ENCODE assay signal across 10 mouse cellular contexts in the genomic region with DNA sequence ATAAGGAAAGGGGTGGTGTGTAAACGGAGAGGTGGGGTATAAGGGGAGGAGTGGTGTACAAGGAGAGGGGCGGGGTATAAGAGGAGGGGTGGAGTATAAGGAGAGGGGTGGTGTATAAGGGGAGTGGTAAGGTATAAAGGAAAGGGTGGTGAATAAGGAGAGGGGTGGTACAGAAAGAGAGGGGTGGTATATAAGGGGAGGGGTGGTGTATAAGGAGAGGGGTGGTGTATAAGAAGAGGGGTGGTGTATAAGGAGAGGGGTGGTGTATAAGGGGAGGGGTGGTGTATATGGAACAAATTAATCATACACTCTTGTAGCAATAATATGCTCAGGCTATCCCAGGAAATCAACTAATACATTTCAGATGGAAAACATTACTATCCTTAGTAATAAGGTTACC. TPM values are rescaled to one million over a fixed set of nuclear protein-coding genes. Genes with fewer than 3 reads are reported as not detected.
DNase-seq lines count a peak whose midpoint lies in the region; ATAC-seq lines count a peak whose summit lies in the region.
"Had no signal": no experiment of that assay in that cellular context is flagged by ENCODE, and none has a peak within 500 bp of the region (broad histone marks: within the 10 kb centered on the region; RNA-seq: fewer than 3 reads in every experiment).

No protein-coding gene starts in this region.

- peak; percentile 100 for ATAC-seq in heart, embryonic 11.5 days (replicated peaks; ENCODE audit: insufficient number of reproducible peaks, low FRiP score, low TSS enrichment)
- peak; percentile 100 for ATAC-seq in hindbrain, embryonic 12.5 days (ENCODE audit: low FRiP score)
- peak; percentile 99 for ATAC-seq in midbrain, embryonic 13.5 days

- no peaks in the 10 kb centered on the region for H3K4me1 ChIP-seq in heart, embryonic 11.5 days (ENCODE audit: control insufficient read depth, insufficient read depth, low read length)
- H3K4me1 ChIP-seq in hindbrain, embryonic 12.5 days = no peaks in the 10 kb centered on the region
- no peaks in the 10 kb centered on the region for H3K4me1 ChIP-seq in midbrain, embryonic 13.5 days (replicated peaks)

- H3K4me3 ChIP-seq in heart, embryonic 11.5 days (ENCODE audit: low read depth, low read length) = no peak overlapping the region
- no peak overlapping the region for H3K4me3 ChIP-seq in hindbrain, embryonic 12.5 days
- H3K4me3 ChIP-seq in midbrain, embryonic 13.5 days (replicated peaks) = no peak overlapping the region
- H3K4me3 ChIP-seq: myocyte had no signal

- no peaks in the 10 kb centered on the region for H3K27me3 ChIP-seq in heart, embryonic 11.5 days (ENCODE audit: control insufficient read depth, insufficient read depth, low read length)
- H3K27me3 ChIP-seq in hindbrain, embryonic 12.5 days = no peaks in the 10 kb centered on the region
- H3K27me3 ChIP-seq in midbrain, embryonic 13.5 days = no peaks in the 10 kb centered on the region

- no peak overlapping the region for H3K9ac ChIP-seq in heart, embryonic 11.5 days (ENCODE audit: low read depth, low read length)
- H3K9ac ChIP-seq in hindbrain, embryonic 12.5 days = no peak overlapping the region
- no peak overlapping the region for H3K9ac ChIP-seq in midbrain, embryonic 13.5 days (replicated peaks)

- no peaks in the 10 kb centered on the region for H3K9me3 ChIP-seq in heart, embryonic 11.5 days (replicated peaks; ENCODE audit: control insufficient read depth, low read length)
- no peaks in the 10 kb centered on the region for H3K9me3 ChIP-seq in hindbrain, embryonic 12.5 days (replicated peaks)
- no peaks in the 10 kb centered on the region for H3K9me3 ChIP-seq in midbrain, embryonic 13.5 days

- H3K27ac ChIP-seq in heart, embryonic 11.5 days (ENCODE audit: low read depth, low read length) = no peak overlapping the region
- H3K27ac ChIP-seq in hindbrain, embryonic 12.5 days = no peak overlapping the region
- H3K27ac ChIP-seq in midbrain, embryonic 13.5 days = no peak overlapping the region

- WGBS in heart, embryonic 11.5 days (ENCODE audit: insufficient replicate concordance) = 37% methylated on average over 2 of the region's 2 CpGs
- 49% methylated on average over 2 of the region's 2 CpGs for WGBS in hindbrain, embryonic 12.5 days
- 37% methylated on average over 2 of the region's 2 CpGs for WGBS in midbrain, embryonic 13.5 days

- intact Hi-C loops in heart, postnatal 10 days (cut with DNase I) = no loop called here
- intact Hi-C loops in left cerebral cortex, postnatal 14 days (cut with DNase I) = no loop called here

- no peak for DNase-seq in heart, postnatal 10 days
- peak; percentile 34 for DNase-seq in ES-CJ7 (ENCODE audit: low read depth, low spot score)
- DNase-seq in left cerebral cortex, postnatal 14 days (ENCODE audit: low spot score in 2 of 2) = no peak
- no peak for DNase-seq in kidney, adult 18-20 months
- no peak for DNase-seq in spleen, postnatal 4 days (ENCODE audit: low spot score in 2 of 2)
- DNase-seq: cerebellum, adult 11 months had no signal

- H3K4me2 ChIP-seq in heart, embryonic 11.5 days = no peak overlapping the region
- H3K4me2 ChIP-seq in hindbrain, embryonic 12.5 days (replicated peaks) = no peak overlapping the region
- H3K4me2 ChIP-seq in midbrain, embryonic 13.5 days (replicated peaks) = no peak overlapping the region

- H3K36me3 ChIP-seq in heart, embryonic 11.5 days (ENCODE audit: control insufficient read depth, insufficient read depth, low read length) = no peaks in the 10 kb centered on the region
- H3K36me3 ChIP-seq in hindbrain, embryonic 12.5 days = 0 out of 2 replicates have a peak, but pooled peaks cover 3% of the 10 kb centered on the region
- H3K36me3 ChIP-seq in midbrain, embryonic 13.5 days = no peaks in the 10 kb centered on the region

RNA-seq across cellular contexts. Expression of gene Peg10, which starts 15.1 kb away (rescaled TPM):
- polyA plus RNA-seq in heart, embryonic 11.5 days (2014; fragmentation: Nextera tagmentation; extraction: Ambion mirVana) = 9.1 and 11.6 TPM in 2 replicates
- 1 to 10 TPM; 3.5 to 3.7 TPM for total RNA-seq in heart, postnatal 10 days (2021)
- polyA plus RNA-seq in hindbrain, embryonic 12.5 days (2016; fragmentation: Nextera tagmentation; extraction: Ambion mirVana) = 8.5 and 12.5 TPM in 2 replicates
- 7.3 and 10.0 TPM in 2 replicates for polyA plus RNA-seq in midbrain, embryonic 13.5 days (2015; fragmentation: Nextera tagmentation; extraction: Ambion mirVana)
- 10 to 100 TPM; 10.4 to 11.9 TPM for total RNA-seq in left cerebral cortex, postnatal 14 days (2021)

RNA-seq across cellular contexts. Expression of gene Sgce, which starts 15.2 kb away (rescaled TPM):
- polyA plus RNA-seq in heart, embryonic 11.5 days (2014; fragmentation: Nextera tagmentation; extraction: Ambion mirVana) = 52.7 and 56.2 TPM in 2 replicates
- 10 to 100 TPM; 41.2 to 44.4 TPM for total RNA-seq in heart, postnatal 10 days (2021)
- 69.2 and 71.7 TPM in 2 replicates for polyA plus RNA-seq in hindbrain, embryonic 12.5 days (2016; fragmentation: Nextera tagmentation; extraction: Ambion mirVana)
- polyA plus RNA-seq in midbrain, embryonic 13.5 days (2015; fragmentation: Nextera tagmentation; extraction: Ambion mirVana) = 61.6 and 68.2 TPM in 2 replicates
- total RNA-seq in left cerebral cortex, postnatal 14 days (2021) = 10 to 100 TPM; 31.3 to 31.6 TPM
